Mouse (Mus musculus) left cerebral cortex, adult 2 months (tissue): ENCODE data around the gene Cfdp1. TPM values are rescaled to one million over a fixed set of nuclear protein-coding genes. Genes with fewer than 3 reads are reported as not detected.

Experiments used
- DNase-seq, 2 experiments: peaks; one replicate each; pipeline ENCODE4 v3.0.0; 2021 to 2022; ENCODE audit warnings: low spot score in 2 of 2, mixed read lengths in 1 of 2; ENCODE audit errors: extremely low spot score in 1 of 2
- H3K27ac ChIP-seq: fragments of 200-600 bp; 2 replicates; pipeline ENCODE4 v1.8.1; 2022
- H3K4me3 ChIP-seq: fragments of 200-600 bp; 2 replicates; pipeline ENCODE4 v1.8.1; 2022
- CTCF ChIP-seq: fragments of 200-600 bp; IDR thresholded peaks from 2 replicates; pipeline ENCODE4 v1.8.1; 2022; ENCODE audit warnings: antibody characterized with exemption, mild to moderate bottlenecking, moderate library complexity
- intact Hi-C: fragments of 180-260 bp; cut with DNase I; formaldehyde crosslinking; loops from one replicate; pipeline ENCODE4 v1.15.1; 2025
- total RNA-seq, 2 experiments: library from RNA; stranded (reverse); gene quantifications; 2 replicates each; pipeline ENCODE4 v1.2.3; 2021

The Cfdp1 gene
- total RNA-seq, 2 experiments from 2014 or later: 75.4 to 83.1 TPM

DNA sequence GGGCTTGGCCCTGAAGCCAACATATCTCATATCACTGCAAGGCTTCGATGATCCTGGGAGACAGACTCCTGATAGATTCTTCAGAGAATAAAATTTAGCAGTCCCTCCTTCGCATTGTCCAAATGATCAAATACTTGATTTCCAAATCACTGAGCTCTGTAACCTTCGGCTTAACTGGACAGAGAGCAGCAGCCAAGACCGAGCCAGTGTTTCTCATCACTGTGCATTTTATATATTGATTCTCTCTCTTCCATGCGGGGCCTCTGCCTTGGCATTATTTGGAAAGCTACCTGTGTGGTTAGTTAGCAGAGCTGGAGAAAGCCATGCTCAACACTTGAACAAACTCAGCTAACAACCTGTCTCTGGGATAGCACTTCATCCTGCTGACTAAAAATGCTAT lies 80.6 kb downstream of the Cfdp1 start:
- no peak for DNase-seq
- intact Hi-C loops: loop anchor here (5.0 kb wide), 1 partner anchor 39 kb away; no protein-coding TSS in a partner anchor
- TF ChIP-seq CTCF: no peak
- Histone ChIP-seq H3K4me3 (no peak overlapping the region), H3K27ac (no peak overlapping the region)

DNA sequence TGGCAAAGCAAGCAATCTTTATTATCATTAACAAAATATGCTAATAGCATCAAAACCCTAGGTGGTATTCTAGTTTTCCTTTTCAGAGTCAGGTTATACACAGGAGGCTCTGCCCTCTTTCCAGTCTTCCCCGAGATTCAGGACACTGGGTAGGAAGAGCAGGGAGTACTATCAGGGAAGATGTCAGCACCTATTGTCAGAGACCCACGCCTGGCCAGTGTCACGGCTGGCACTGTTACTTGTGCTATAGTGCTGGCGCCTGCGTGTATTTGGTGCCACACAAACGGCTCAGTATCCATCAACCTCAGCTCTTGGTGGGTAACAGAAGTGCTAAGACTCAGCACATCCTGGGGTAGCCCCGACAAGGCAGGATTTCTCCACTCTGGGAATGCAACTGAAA lies 81.0 kb downstream of the Cfdp1 start:
- intact Hi-C loops: loop anchor here (5.0 kb wide), 1 partner anchor 39 kb away; no protein-coding TSS in a partner anchor
- no peak for DNase-seq
- Histone ChIP-seq H3K4me3 (no peak overlapping the region), H3K27ac (no peak overlapping the region)
- no peak for TF ChIP-seq CTCF

DNA sequence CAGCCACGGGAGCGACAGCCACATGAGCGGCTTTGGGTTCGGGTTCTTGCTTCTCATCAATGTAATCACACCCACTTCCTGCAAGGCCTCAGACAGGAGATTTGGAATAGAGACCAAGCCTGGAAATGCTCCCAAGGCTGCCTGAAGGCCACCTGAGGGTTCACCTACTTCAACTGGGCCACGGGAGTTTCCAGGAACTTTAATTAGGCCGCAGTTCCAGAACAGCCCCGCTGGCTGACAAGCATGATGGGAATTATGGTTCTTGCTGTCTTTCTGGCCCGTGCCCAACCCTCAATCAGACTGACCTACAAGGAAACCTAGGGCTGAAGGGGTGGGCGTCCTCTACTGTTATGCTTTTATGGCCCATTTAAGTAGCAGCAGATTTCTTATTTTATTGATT lies 82.0 kb downstream of the Cfdp1 start:
- no peak for DNase-seq
- intact Hi-C loops: loop anchor here (5.0 kb wide), 1 partner anchor 40 kb away; no protein-coding TSS in a partner anchor
- no peak for TF ChIP-seq CTCF

DNA sequence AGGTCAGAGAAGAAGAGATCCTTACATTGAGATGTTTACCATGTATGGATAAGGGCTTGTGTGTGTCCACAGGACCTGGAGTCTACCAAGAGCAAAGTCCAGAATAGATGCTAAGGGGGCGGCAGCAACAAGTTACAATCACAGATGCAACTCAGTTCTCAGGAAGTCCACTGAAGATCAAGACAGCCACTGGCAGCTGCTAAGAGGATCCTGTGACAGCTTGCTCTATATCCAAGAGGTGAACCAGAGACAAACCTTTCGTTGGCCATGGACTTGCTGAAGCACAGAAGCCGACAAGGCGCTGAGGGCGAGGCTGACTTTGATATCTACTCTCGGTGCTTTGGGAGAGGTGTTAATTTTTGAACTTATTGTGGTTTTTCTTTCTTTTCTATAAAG lies 82.5 kb downstream of the Cfdp1 start:
- DNase-seq: no peak
- Histone ChIP-seq H3K4me3 (no peak overlapping the region), H3K27ac (no peak overlapping the region)
- intact Hi-C loops: loop anchor here (5.0 kb wide), 1 partner anchor 41 kb away; no protein-coding TSS in a partner anchor
- no peak for TF ChIP-seq CTCF

More for the DNA sequence above, 82.0 kb downstream of the Cfdp1 start:
- Histone ChIP-seq H3K27ac (no peak overlapping the region), H3K4me3 (no peak overlapping the region)

DNA sequence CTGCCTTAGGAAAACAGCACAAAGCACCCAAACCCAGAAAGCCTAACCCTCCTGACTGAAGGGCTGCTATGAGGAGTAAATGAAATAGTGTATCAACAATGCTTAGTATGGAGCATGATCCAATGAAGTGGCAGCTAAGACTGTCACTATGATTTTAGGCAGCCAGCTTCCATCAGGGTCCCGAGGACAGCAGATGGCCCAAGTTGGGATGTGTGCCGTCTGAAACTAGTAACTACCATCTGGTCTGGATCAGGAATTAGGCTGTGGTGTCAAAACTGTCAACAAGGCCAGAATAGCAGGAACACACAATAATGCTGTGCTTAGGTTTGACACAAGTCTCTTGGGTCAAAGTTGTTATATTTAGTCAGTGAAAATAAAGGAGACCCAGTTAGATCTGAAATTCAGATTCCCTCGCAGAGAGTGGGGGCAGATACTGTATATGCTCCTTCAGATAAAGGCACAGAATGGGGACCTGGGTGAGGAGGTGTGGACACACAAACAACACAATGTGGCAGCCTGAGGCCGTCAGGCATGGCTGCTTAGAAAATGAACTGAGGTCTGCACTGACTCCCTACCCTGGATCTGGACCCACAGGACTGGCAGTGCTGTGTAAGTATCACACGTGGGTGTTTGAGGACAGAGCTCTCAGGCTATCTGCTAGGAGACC lies 83.0 kb downstream of the Cfdp1 start:
- Histone ChIP-seq H3K4me3 (no peak overlapping the region), H3K27ac (no peak overlapping the region)
- TF ChIP-seq CTCF: no peak
- intact Hi-C loops: loop anchor here (5.0 kb wide), 1 partner anchor 41 kb away; no protein-coding TSS in a partner anchor
- DNase-seq: no peak

DNA sequence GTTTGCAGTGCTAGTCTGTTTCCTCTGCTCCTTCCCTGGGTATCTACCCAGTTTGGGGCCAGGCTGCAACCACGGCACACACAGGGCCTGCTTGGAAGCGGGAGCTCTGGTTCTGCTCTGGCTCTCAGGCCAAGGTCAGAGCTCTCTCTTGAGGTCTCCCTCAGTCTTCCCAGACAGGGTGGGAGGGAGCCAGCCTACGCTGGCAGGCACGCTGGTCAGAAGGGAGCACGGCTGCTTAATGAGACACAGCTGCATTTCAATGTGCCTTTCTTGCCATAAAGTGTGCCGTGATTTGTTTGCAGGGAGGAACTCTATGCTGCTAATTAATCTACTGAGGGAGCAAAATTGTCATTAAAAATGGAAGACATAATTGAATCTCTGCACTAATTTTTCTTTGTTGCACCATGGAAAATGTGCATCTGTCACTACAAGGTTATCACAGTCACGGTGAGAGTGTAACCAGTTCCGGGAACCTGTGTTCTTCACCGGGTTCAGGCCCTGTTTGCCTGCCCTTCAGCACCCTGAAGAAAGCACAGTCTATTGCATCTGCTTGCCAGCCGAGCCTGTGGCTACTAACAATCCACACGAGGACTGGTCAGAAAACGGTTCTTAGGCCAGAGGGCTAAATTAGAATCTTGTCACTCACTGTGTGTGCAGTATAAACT lies 84.2 kb downstream of the Cfdp1 start:
- no peak for TF ChIP-seq CTCF
- Histone ChIP-seq H3K27ac (no peak overlapping the region; the same call in 1 of the 2 replicates), H3K4me3 (no peak overlapping the region)
- intact Hi-C loops: loop anchor here (5.0 kb wide), 1 partner anchor 42 kb away; no protein-coding TSS in a partner anchor
- DNase-seq: peak; percentile 30 to 31

DNA sequence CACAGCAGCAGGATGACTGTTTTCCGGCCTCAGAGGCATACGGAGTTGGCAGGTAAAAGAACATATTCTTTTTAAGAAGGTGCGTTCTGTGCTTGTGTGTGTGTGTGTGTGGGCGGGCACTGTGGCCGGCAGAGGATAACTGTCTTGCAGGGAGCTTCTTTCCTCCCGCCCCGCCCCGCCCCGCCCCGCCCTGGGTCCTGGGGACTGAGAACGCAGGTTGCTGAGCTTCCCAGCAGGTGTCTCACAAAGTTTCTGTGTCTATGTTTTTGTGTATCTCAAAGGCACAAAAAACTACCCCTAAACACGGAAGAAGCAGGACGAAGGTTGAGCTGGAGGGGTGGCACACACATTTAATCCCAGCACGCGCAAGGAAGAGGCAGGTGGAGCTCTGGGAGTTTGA lies 84.8 kb downstream of the Cfdp1 start:
- no peak for DNase-seq
- intact Hi-C loops: no loop called here
- H3K27ac ChIP-seq: no peak overlapping the region; the same call in 1 of the 2 replicates
- H3K4me3 ChIP-seq: no peak overlapping the region
- no peak for TF ChIP-seq CTCF

DNA sequence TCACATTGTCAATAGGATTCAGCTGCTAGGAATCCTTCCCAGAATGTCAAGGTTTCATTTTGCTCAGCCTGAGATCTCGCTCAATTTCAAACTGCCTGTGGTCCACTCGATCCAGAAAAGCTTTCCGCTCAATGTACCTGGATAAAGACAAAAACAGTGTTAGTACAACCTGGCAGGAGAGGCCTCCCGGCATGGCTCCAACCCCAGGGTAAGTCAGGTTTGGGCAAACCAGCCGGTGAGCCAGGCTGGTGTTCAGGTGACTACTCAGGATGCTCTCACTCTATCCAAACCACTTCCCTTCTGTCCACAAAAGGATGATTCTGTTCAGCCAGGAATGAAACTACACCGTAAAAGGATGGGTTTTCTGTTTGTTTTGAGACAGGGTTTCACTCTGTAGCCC lies 85.4 kb downstream of the Cfdp1 start:
- H3K27ac ChIP-seq: no peak overlapping the region
- no peak overlapping the region for H3K4me3 ChIP-seq
- no peak for TF ChIP-seq CTCF
- no peak for DNase-seq
- intact Hi-C loops: no loop called here

DNA sequence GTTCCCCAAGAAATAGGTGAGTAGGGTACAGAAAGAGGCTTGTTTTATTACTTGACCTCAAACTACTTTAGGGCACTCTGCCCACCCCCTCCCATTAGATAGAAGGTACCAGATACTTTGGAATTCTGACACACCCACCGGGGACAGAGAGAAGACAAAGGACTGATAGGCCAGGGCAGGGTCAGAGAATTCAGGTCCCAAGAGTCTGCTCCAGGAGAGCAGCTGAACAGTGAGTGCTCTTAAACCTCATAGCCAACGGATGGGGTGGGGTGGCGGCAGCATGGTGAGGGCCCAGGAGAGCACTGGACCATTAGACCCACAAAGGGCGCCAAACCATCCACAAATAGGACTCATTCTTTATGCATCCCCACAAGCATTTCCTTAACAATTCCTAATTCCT lies 88.5 kb downstream of the Cfdp1 start:
- Histone ChIP-seq H3K27ac (no peak overlapping the region), H3K4me3 (no peak overlapping the region)
- intact Hi-C loops: no loop called here
- no peak for TF ChIP-seq CTCF
- DNase-seq: no peak

DNA sequence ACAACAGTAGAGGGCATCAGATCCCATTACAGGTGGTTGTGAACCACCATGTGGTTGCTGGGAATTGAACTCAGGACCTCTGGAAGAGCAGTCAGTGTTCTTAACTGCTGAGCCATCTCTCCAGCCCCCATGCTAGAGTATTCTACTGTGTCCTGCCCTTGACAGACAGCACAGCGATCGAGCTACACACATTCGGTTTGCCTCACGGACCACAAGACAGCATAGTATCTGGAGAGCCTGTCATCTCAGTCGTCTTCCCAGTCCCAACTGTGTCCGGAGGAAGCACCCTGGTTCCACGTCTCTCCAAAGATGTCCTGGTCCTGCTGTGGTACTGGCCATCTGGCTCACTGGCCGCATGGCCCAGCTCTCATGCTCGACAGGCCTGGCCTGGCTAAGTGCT lies 89.0 kb downstream of the Cfdp1 start:
- intact Hi-C loops: no loop called here
- TF ChIP-seq CTCF: no peak
- no peak for DNase-seq
- Histone ChIP-seq H3K27ac (no peak overlapping the region), H3K4me3 (no peak overlapping the region)

DNA sequence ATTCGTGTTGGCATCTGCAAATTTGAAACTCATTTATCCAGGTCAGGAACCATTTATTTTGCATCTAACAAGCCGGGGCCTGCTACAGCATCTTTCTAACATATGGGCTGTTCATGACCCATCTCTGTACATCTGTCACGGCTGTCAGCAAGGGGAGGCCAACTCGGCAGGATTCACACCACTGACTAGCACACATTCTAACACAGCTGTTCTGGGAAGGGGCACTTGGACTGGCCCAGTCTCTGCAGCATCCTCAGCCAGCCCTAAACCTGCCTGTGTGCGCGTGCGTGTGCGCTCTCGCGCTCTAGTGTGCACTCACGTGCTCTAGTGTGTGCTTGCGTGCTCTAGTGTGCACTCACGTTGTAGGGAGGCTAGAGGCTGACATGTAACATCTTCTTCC lies 93.4 kb downstream of the Cfdp1 start:
- intact Hi-C loops: no loop called here
- H3K4me3 ChIP-seq: no peak overlapping the region
- no peak for DNase-seq
- no peak overlapping the region for H3K27ac ChIP-seq
- TF ChIP-seq CTCF: no peak

DNA sequence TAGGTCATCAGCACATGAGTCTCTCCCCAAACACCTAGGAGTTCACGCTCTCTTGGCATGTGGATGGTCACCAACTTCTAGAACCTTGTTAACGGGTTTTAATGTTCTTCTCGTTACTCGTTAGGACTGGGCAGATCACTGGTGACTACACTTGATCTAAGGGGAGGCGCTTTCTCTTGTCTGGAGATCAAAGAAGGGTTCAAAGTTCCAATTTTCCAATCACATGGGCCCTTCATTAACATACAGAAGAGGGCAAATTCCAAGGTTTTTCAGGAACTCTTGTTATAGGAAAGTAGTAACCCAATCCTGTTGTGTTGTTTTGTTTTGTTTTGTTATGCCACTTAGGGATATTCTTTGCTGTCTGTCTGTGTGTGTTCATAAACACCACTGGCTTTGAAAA lies 95.3 kb downstream of the Cfdp1 start:
- Histone ChIP-seq H3K4me3 (no peak overlapping the region), H3K27ac (no peak overlapping the region)
- no peak for DNase-seq
- intact Hi-C loops: no loop called here
- no peak for TF ChIP-seq CTCF
